Mouse (Mus musculus) midbrain, embryonic 14.5 days (tissue): Measurements from ENCODE around the gene Trim10. TPM values are rescaled to one million over a fixed set of nuclear protein-coding genes. Genes with fewer than 3 reads are reported as not detected.

ENCODE experiments used
- ATAC-seq: fragments of 200-750 bp; cut with Nextera tagmentation; 2 replicates; pipeline ENCODE4 v1.8.0; 2017; ENCODE audit warnings: moderate number of reproducible peaks, moderate library complexity; ENCODE audit not compliant: low FRiP score, low TSS enrichment
- DNase-seq: peaks from one replicate; pipeline ENCODE4 v3.0.0-alpha.2; 2015
- H3K27ac ChIP-seq: fragments of 300-500 bp; sonication (generic); replicated peaks from 2 replicates; pipeline ENCODE4 v1.5.1; 2014; ENCODE audit warnings: mild to moderate bottlenecking, low read depth, low read length, moderate library complexity
- H3K27me3 ChIP-seq: fragments of 300-500 bp; sonication (generic); 2 replicates; pipeline ENCODE4 v1.6.1; 2014; ENCODE audit warnings: low read length, control low read depth, mixed read lengths; ENCODE audit not compliant: control insufficient read depth, insufficient read depth
- H3K36me3 ChIP-seq: fragments of 300-500 bp; sonication (generic); 2 replicates; pipeline ENCODE4 v1.6.1; 2014; ENCODE audit warnings: low read length, control low read depth; ENCODE audit not compliant: control insufficient read depth, insufficient read depth
- H3K4me1 ChIP-seq: fragments of 300-500 bp; sonication (generic); 2 replicates; pipeline ENCODE4 v1.6.1; 2014; ENCODE audit warnings: mild to moderate bottlenecking, antibody characterized with exemption, low read length, control low read depth; ENCODE audit not compliant: control insufficient read depth, insufficient read depth
- H3K4me2 ChIP-seq: fragments of 300-500 bp; sonication (generic); 2 replicates; pipeline ENCODE4 v1.6.1; 2014; ENCODE audit warnings: mild to moderate bottlenecking, low read length, moderate library complexity
- H3K4me3 ChIP-seq: fragments of 300-500 bp; sonication (generic); replicated peaks from 2 replicates; pipeline ENCODE4 v1.5.1; 2014; ENCODE audit warnings: low read depth, low read length
- H3K9ac ChIP-seq: fragments of 300-500 bp; sonication (generic); replicated peaks from 2 replicates; pipeline ENCODE4 v1.6.1; 2014; ENCODE audit warnings: mild to moderate bottlenecking, low read length, moderate library complexity
- H3K9me3 ChIP-seq: fragments of 300-500 bp; sonication (generic); 2 replicates; pipeline ENCODE4 v1.6.1; 2016; ENCODE audit warnings: low read length, control low read depth, mixed read lengths; ENCODE audit not compliant: control insufficient read depth
- WGBS: fragments of 180-500 bp; shearing (Covaris S2); extraction: QIAGEN DNeasy Blood & Tissue Kit; methylation state at CpG from one replicate; pipeline ENCODE4 v1.1.7; 2014; 5-methylcytosine and 5-hydroxymethylcytosine counted together
- polyA plus RNA-seq: library from polyadenylated mRNA; unstranded; fragments of >200 nt; fragmentation: Nextera tagmentation; extraction: Ambion mirVana; gene quantifications from 2 replicates; pipeline ENCODE4 v1.2.1, GENCODE M21; 2014

Gene Trim10
- polyA plus RNA-seq, 1 experiment from 2014 or later, result 1.1 TPM

DNA sequence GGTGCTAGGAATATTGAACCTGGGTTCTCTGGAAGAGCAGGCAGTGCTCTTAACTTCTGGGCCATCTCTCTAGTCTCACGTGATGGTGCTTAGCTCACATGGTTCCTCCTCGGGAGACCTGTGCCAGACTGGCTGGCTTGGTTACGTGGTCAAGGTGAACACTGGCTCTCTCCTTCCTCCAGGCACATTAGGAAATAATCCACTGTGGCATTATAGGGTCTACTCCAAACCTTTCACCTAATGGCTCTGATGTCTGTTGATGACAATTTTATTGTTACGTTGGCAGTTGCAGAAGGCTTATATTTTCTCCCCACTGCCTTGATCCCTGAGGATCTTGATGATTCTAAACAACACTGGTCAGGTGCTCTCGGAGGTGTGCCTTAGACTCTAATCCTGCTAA is 20.5 kb upstream of the Trim10 start:
- WGBS, result 85% methylated on average over 5 of the region's 5 CpGs
- no peaks in the 10 kb centered on the region for H3K27me3 ChIP-seq
- no peaks in the 10 kb centered on the region for H3K9me3 ChIP-seq
- ATAC-seq, result no peak
- no peak for DNase-seq
- no peak overlapping the region for H3K4me2 ChIP-seq
- no peak overlapping the region for H3K4me3 ChIP-seq
- H3K9ac ChIP-seq, result no peak overlapping the region
- H3K27ac ChIP-seq, result no peak overlapping the region
- H3K36me3 ChIP-seq, result peaks cover 46% of the 10 kb centered on the region
- H3K4me1 ChIP-seq, result no peaks in the 10 kb centered on the region

DNA sequence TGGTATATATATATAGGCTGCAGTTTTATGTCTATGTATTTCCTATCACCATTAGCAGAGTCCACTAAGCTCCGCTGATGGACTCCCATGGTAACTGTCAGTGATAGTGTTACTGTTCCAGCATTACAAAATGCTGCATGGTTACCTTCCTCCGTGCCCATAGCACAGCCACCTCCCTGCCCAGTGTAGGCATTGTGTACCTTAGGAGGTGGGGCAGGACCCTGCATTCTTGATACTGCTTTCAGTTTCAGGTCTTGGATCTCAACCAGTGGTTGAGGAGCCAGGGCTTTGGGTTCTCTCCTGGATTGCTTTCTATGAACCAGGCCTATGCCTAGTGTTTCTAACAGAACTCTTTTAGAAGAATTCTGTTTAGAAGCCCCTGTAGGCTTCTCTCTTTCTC is 19.4 kb upstream of the Trim10 start:
- H3K27ac ChIP-seq, result no peak overlapping the region
- H3K9me3 ChIP-seq, result no peaks in the 10 kb centered on the region
- DNase-seq, result no peak
- H3K4me1 ChIP-seq, result no peaks in the 10 kb centered on the region
- H3K4me3 ChIP-seq, result no peak overlapping the region
- H3K36me3 ChIP-seq, result peaks cover 51% of the 10 kb centered on the region
- H3K9ac ChIP-seq, result no peak overlapping the region
- no peak overlapping the region for H3K4me2 ChIP-seq
- WGBS, result 87% methylated on average over 2 of the region's 2 CpGs
- H3K27me3 ChIP-seq, result no peaks in the 10 kb centered on the region
- no peak for ATAC-seq

DNA sequence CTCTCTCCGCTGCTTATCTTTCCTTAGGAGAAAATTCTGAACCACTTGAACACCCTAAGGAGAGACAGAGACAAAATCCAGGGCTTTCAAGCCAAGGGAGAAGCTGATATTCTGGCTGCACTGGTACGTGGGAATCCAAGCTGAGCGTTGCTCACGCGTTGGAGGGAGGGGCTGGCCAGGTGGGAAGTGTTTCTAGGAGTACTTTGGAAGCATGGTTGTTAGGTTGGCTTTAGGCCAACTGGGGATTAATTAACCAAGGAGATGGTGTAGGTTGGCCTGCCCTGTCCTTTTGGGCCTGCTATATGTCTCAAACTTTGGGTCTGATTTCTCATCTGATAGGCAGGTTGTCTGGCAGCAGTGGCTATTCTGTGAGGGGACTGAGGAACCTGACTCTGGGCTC is 18.2 kb upstream of the Trim10 start:
- no peak overlapping the region for H3K9ac ChIP-seq
- H3K4me3 ChIP-seq, result no peak overlapping the region
- H3K27ac ChIP-seq, result no peak overlapping the region
- H3K36me3 ChIP-seq, result peaks cover 61% of the 10 kb centered on the region
- no peaks in the 10 kb centered on the region for H3K9me3 ChIP-seq
- H3K4me1 ChIP-seq, result no peaks in the 10 kb centered on the region
- H3K27me3 ChIP-seq, result no peaks in the 10 kb centered on the region
- no peak for DNase-seq
- WGBS, result 95% methylated on average over 5 of the region's 5 CpGs
- no peak overlapping the region for H3K4me2 ChIP-seq
- ATAC-seq, result no peak

DNA sequence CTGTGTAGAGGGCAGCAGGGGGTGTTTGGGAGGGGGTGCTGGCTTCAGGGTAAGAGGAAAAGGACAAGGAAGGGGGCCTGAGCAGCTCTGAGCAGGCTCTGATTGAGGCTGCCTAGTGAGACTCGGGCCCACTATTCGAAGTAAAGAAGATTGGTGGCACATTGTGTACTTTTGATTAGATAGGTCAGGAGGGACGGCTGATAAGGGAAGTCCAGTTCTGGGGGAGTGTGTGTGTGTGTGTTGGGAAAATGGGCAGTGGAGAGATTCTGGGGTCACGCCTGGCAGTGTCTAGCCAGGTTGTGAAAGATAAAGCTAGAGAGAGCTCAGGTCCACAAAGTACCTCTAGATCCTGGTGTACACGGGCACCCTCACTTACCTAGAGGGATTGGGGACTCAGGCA is 17.7 kb upstream of the Trim10 start:
- H3K9me3 ChIP-seq, result no peaks in the 10 kb centered on the region
- WGBS, result 94% methylated on average over 5 of the region's 5 CpGs
- peaks cover 62% of the 10 kb centered on the region for H3K36me3 ChIP-seq
- no peak for ATAC-seq
- no peak overlapping the region for H3K27ac ChIP-seq
- H3K4me3 ChIP-seq, result no peak overlapping the region
- no peaks in the 10 kb centered on the region for H3K27me3 ChIP-seq
- H3K4me2 ChIP-seq, result no peak overlapping the region
- DNase-seq, result no peak
- no peaks in the 10 kb centered on the region for H3K4me1 ChIP-seq
- no peak overlapping the region for H3K9ac ChIP-seq

DNA sequence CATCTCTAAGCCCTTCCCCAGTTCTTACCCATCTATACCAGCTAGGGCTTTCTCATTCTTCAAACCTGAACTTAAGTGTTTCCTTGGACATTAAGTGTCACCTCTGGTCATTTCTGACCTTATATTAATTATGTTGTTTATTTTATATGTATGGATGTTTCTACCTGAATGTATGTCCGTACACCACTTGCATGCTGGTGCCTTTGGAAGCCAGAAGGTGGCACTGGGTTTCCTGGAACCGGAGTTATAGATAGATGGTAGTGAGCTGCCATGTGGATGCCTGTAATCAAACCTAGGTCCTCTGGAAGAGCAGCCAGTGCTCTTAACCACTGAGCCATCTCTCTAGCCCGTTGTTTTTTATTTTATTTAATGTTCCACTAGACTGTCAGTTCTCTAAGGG is 13.9 kb upstream of the Trim10 start:
- H3K9ac ChIP-seq, result no peak overlapping the region
- H3K27ac ChIP-seq, result no peak overlapping the region
- WGBS, result 98% methylated on average over 3 of the region's 3 CpGs
- no peaks in the 10 kb centered on the region for H3K27me3 ChIP-seq
- H3K9me3 ChIP-seq, result no peaks in the 10 kb centered on the region
- H3K4me2 ChIP-seq, result no peak overlapping the region
- H3K4me1 ChIP-seq, result no peaks in the 10 kb centered on the region
- H3K36me3 ChIP-seq, result peaks cover 92% of the 10 kb centered on the region
- no peak for ATAC-seq
- no peak for DNase-seq
- H3K4me3 ChIP-seq, result no peak overlapping the region

DNA sequence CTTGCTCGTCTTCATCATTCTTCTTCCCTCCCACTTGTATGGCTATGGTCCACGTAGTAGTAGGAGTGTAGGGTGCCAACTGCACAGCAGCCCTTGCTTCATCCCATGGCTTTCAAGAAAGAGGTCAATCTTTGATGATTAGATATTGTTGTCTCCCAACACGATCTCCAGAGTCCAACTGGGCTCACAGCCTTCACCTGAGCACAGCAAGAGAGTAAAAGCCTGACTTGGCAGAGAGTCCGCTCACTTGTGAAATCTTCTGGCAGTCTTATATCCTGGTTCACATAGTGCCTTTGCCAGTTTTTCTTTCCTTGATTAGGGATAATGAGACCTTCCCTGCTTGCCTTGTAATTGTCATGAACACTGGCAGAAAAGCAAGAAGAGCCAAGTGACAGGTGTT is 13.1 kb upstream of the Trim10 start:
- H3K4me3 ChIP-seq, result no peak overlapping the region
- no peak overlapping the region for H3K4me2 ChIP-seq
- DNase-seq (no peak), ATAC-seq (no peak)
- H3K9ac ChIP-seq, result no peak overlapping the region
- H3K4me1 ChIP-seq, result no peaks in the 10 kb centered on the region
- WGBS, result 96% methylated on average over 4 of the region's 4 CpGs
- H3K9me3 ChIP-seq, result no peaks in the 10 kb centered on the region
- peaks cover 85% of the 10 kb centered on the region for H3K36me3 ChIP-seq
- H3K27ac ChIP-seq, result no peak overlapping the region
- H3K27me3 ChIP-seq, result no peaks in the 10 kb centered on the region

DNA sequence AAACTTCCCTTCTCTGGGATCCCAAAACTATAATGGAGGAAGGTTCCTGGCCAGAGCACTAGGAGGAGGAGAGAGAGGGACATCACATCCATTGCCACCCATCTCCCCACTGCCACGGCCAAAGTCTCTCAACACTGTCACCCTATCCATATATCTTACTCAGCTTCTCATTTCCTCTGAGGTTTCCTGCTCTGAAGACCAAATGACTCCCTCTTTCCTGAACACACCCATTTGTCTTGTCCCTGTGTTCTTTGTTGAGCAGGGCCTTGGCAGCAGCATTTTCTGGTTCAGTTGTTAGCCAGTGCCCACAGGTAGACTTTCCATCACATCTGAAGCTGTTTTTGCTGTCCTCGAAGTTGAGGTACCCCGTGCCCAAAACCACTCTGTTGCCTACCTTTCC is 11.2 kb upstream of the Trim10 start:
- 96% methylated on average over 3 of the region's 3 CpGs for WGBS

DNA sequence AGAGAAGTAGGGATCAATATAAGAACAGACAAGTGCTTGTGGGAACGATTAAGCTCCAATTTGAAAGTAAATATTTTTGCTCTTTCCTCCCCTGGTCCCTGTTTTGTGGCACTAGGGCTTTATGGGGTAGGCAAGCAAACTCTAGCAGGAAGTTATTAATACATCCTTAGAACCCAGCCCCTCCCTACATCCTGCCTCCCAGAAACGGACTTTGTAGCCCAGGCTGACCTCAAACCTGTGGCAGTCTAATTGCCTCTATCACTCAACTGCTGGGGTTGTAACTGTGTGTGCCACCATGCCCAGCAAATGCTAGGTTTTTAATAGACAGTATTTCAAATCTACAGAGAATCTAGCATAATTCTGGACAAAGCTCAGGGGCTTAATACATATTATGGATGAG is 7.7 kb upstream of the Trim10 start:
- Histone ChIP-seq H3K4me3 (no peak overlapping the region), H3K36me3 (peaks cover 35% of the 10 kb centered on the region), H3K4me2 (no peak overlapping the region), H3K9ac (no peak overlapping the region), H3K4me1 (peaks cover 1% of the 10 kb centered on the region; the same call in 1 of the 2 replicates), H3K27me3 (no peaks in the 10 kb centered on the region), H3K27ac (no peak overlapping the region), H3K9me3 (no peaks in the 10 kb centered on the region)
- WGBS, result 74% methylated on average over 2 of the region's 2 CpGs
- DNase-seq (no peak), ATAC-seq (no peak)

More for the DNA sequence above, 11.2 kb upstream of the Trim10 start:
- no peaks in the 10 kb centered on the region for H3K9me3 ChIP-seq
- no peak overlapping the region for H3K4me2 ChIP-seq
- H3K27ac ChIP-seq, result no peak overlapping the region
- ATAC-seq (no peak), DNase-seq (no peak)
- no peak overlapping the region for H3K9ac ChIP-seq
- H3K27me3 ChIP-seq, result no peaks in the 10 kb centered on the region
- peaks cover 66% of the 10 kb centered on the region for H3K36me3 ChIP-seq
- H3K4me3 ChIP-seq, result no peak overlapping the region
- H3K4me1 ChIP-seq, result no peaks in the 10 kb centered on the region

DNA sequence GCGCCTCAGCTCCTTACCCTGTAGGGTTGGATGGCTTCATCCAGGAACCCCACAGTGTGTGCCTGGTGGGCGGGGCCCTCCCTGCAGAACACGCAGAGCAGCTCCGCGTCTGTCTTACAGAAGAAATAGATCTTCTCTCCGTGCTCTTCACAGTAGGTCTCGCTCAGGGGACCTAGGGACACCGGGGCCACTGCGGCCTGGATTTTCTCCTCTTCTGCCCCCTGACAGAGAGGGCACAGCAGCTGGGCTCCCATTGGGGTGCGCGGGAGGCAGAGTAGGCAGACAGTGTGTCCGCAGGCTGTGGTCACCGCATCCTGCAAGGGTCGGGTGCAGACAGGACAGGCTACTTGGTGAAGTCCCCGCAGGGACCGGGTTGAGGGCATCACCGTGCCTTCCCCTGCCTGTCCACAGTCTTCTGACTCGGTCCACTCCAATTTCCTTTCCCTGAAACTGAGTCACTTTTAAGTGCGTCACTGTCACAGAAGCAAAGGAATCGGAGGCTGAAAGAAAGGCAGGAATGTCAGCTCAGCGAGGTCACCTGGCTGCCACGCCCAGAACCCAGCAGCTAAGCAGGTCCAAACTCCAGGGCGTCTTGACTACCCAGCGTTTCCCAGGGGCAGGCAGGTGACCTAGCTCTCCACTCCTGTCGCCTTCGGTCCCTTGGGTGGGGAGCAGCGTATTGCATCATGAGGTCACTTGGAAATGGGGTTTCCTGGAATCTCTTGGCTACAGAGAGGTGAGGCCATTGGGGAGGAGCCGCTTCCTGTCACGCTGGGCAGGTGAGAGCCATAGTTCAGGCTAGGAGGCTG is 2.5 kb upstream of the Trim10 start, which contains the start of gene Trim15:
Gene Trim15, minus strand, starts transcription at position 492 of the 809 bp plus-strand sequence.
- DNase-seq, result peak; percentile 7
- peaks cover 7% of the 10 kb centered on the region; the same call in 1 of the 2 replicates for H3K4me1 ChIP-seq
- no peaks in the 10 kb centered on the region for H3K27me3 ChIP-seq
- H3K27ac ChIP-seq, result no peak within 1 kb of the TSS
- peak within 1 kb of the TSS; percentile 19 for H3K4me3 ChIP-seq
- peak within 1 kb of the TSS; percentile 44 for H3K4me2 ChIP-seq
- 17% methylated on average over 29 of the region's 29 CpGs for WGBS
- H3K9me3 ChIP-seq, result no peaks in the 10 kb centered on the region
- peak within 1 kb of the TSS; percentile 7; the same call in 1 of the 2 replicates for H3K9ac ChIP-seq
- H3K36me3 ChIP-seq, result no peaks in the 10 kb centered on the region
- no peak for ATAC-seq
